Mouse (Mus musculus): Measurements from ENCODE around the gene Ssbp3. TPM values are rescaled to one million over a fixed set of nuclear protein-coding genes. Genes with fewer than 3 reads are reported as not detected.
A peak's percentile ranks its signal among the peaks of the same experiment; 100 is the strongest.

Ssbp3 gene
- total RNA-seq, 2 experiments from 2014 or later: 158 to 189 TPM

- no peak for DNase-seq (ENCODE audit: low spot score in 2 of 2)
Measured at GRCm38 (mm10) chr4:106933813-106934482, 23.4 kb downstream of the Ssbp3 start.

- peak in 1 of 2 experiments; percentile 41 for DNase-seq (ENCODE audit: low spot score in 2 of 2)
Measured at GRCm38 (mm10) chr4:106934931-106935582, 24.6 kb downstream of the Ssbp3 start.

GRCm38 (mm10) chr4:106935583-106935935, 25.1 kb downstream of the Ssbp3 start:
- DNase-seq (ENCODE audit: low spot score in 2 of 2): no peak

GRCm38 (mm10) chr4:106936041-106936440, 25.5 kb downstream of the Ssbp3 start:
- DNase-seq (ENCODE audit: low spot score in 2 of 2): no peak

- DNase-seq (ENCODE audit: low spot score in 2 of 2): no peak
Measured at GRCm38 (mm10) chr4:106936741-106937140, 26.2 kb downstream of the Ssbp3 start.

- no peak for DNase-seq (ENCODE audit: low spot score in 2 of 2)
Measured at GRCm38 (mm10) chr4:106938506-106939222, 28.2 kb downstream of the Ssbp3 start.

- DNase-seq (ENCODE audit: low spot score in 2 of 2): peak in 1 of 2 experiments; percentile 30
Measured at GRCm38 (mm10) chr4:106939223-106939918, 28.9 kb downstream of the Ssbp3 start.

- peak in 1 of 2 experiments; percentile 47 for DNase-seq (ENCODE audit: low spot score in 2 of 2)
Measured at GRCm38 (mm10) chr4:106939919-106940227, 29.4 kb downstream of the Ssbp3 start.

- no peak for DNase-seq (ENCODE audit: low spot score in 2 of 2)
Measured at GRCm38 (mm10) chr4:106940945-106941344, 30.4 kb downstream of the Ssbp3 start.

- DNase-seq (ENCODE audit: low spot score in 2 of 2): no peak
Measured at GRCm38 (mm10) chr4:106941475-106941874, 31.0 kb downstream of the Ssbp3 start.

- DNase-seq (ENCODE audit: low spot score in 2 of 2): no peak
Measured at GRCm38 (mm10) chr4:106942491-106942890, 32.0 kb downstream of the Ssbp3 start.

- no peak for DNase-seq (ENCODE audit: low spot score in 2 of 2)
Measured at GRCm38 (mm10) chr4:106943627-106944026, 33.1 kb downstream of the Ssbp3 start.

GRCm38 (mm10) chr4:106944898-106945297, 34.4 kb downstream of the Ssbp3 start:
- DNase-seq (ENCODE audit: low spot score in 2 of 2): no peak

GRCm38 (mm10) chr4:106947741-106948140, 37.2 kb downstream of the Ssbp3 start:
- DNase-seq (ENCODE audit: low spot score in 2 of 2): no peak

- no peak for DNase-seq (ENCODE audit: low spot score in 2 of 2)
Measured at GRCm38 (mm10) chr4:106948546-106948945, 38.0 kb downstream of the Ssbp3 start.

GRCm38 (mm10) chr4:106949200-106949599, 38.7 kb downstream of the Ssbp3 start:
- no peak for DNase-seq (ENCODE audit: low spot score in 2 of 2)

- DNase-seq (ENCODE audit: low spot score in 2 of 2): no peak
Measured at GRCm38 (mm10) chr4:106950801-106951200, 40.3 kb downstream of the Ssbp3 start.

- no peak for DNase-seq (ENCODE audit: low spot score in 2 of 2)
Measured at GRCm38 (mm10) chr4:106951455-106951854, 41.0 kb downstream of the Ssbp3 start.

GRCm38 (mm10) chr4:106953221-106953620, 42.7 kb downstream of the Ssbp3 start:
- no peak for DNase-seq (ENCODE audit: low spot score in 2 of 2)

- DNase-seq (ENCODE audit: low spot score in 2 of 2): no peak
Measured at GRCm38 (mm10) chr4:106953760-106954159, 43.3 kb downstream of the Ssbp3 start.
